Mouse (Mus musculus): ENCODE results near the gene Gm15091. TPM values are rescaled to one million over a fixed set of nuclear protein-coding genes. Genes with fewer than 3 reads are reported as not detected.
"Not testable (repeated sequence)": the region's sequence is repeated elsewhere in the genome, so short reads cannot be mapped to it uniquely, and the experiment has no call there.

Gene Gm15091
- polyA plus RNA-seq (2015; fragmentation: Nextera tagmentation; extraction: Ambion mirVana) = not detected in 2 replicates

- not testable (repeated sequence) for H3K36me3 ChIP-seq (ENCODE audit: control insufficient read depth, insufficient read depth, low read length); H3K27me3 ChIP-seq (replicated peaks; ENCODE audit: control insufficient read depth, insufficient read depth, low read length); H3K4me3 ChIP-seq (ENCODE audit: low read length); ATAC-seq; H3K27ac ChIP-seq (ENCODE audit: low read length); H3K4me2 ChIP-seq (ENCODE audit: low read depth, low read length); H3K9ac ChIP-seq (ENCODE audit: low read depth, low read length); H3K9me3 ChIP-seq (ENCODE audit: control insufficient read depth, low read length); H3K4me1 ChIP-seq (ENCODE audit: control insufficient read depth, insufficient read depth, low read length)
- WGBS = 73% methylated on average over 5 of the region's 6 CpGs
Observed at GRCm38 (mm10) chrX:149941355-149941754, at the start of gene Gm15091. Gene Gm15091 (plus strand): TSS chrX:149941655.

Other genes with a start within 250 kb of the Gm15091 start
- gene Gm15097, start 157.2 kb upstream of the Gm15091 start, polyA plus RNA-seq (2015; fragmentation: Nextera tagmentation; extraction: Ambion mirVana) = not detected in 2 replicates